Mouse (Mus musculus) bone marrow, adult 2 months (tissue): ENCODE data around the gene Syde1. TPM values are rescaled to one million over a fixed set of nuclear protein-coding genes. Genes with fewer than 3 reads are reported as not detected.
"Not testable (repeated sequence)": the region's sequence is repeated elsewhere in the genome, so short reads cannot be mapped to it uniquely, and the experiment has no call there.

ENCODE experiments used
- H3K27ac ChIP-seq: fragments of 200-500 bp; 2 replicates; pipeline ENCODE4 v1.5.1; 2012; ENCODE audit warnings: low read depth, mild to moderate bottlenecking, control low read depth, inconsistent platforms, low read length; ENCODE audit not compliant: control insufficient read depth, poor library complexity, insufficient read depth
- H3K4me1 ChIP-seq: fragments of 200-500 bp; 2 replicates; pipeline ENCODE4 v1.6.1; 2011; ENCODE audit warnings: low read length; ENCODE audit not compliant: control insufficient read depth, insufficient read depth
- H3K4me3 ChIP-seq: fragments of 200-500 bp; replicated peaks from 2 replicates; pipeline ENCODE3; 2011; ENCODE audit warnings: mild to moderate bottlenecking, low read depth, low read length, control low read depth; ENCODE audit not compliant: control insufficient read depth
- CTCF ChIP-seq: fragments of 200-500 bp; IDR thresholded peaks from 2 replicates; pipeline ENCODE4 v1.5.1; 2011; ENCODE audit warnings: low read length, control low read depth; ENCODE audit not compliant: control insufficient read depth, insufficient read depth
- POLR2A ChIP-seq: fragments of 200-500 bp; IDR thresholded peaks from 2 replicates; pipeline ENCODE4 v1.6.1; 2011; ENCODE audit warnings: low read depth, mild to moderate bottlenecking, control low read depth, low read length, borderline replicate concordance; ENCODE audit not compliant: control insufficient read depth
- WGBS: fragments of 180-500 bp; shearing (Covaris S2); methylation state at CpG from one replicate; pipeline ENCODE4 v1.1.7; 2018; 5-methylcytosine and 5-hydroxymethylcytosine counted together
- polyA plus RNA-seq: library from polyadenylated mRNA; stranded (reverse); fragments of >200 nt; gene quantifications from 2 replicates; pipeline ENCODE4 v1.2.4, GENCODE M21; 2011; ENCODE audit warnings: low replicate concordance; ENCODE audit not compliant: missing spikeins, insufficient read depth, insufficient read length

The Syde1 gene
- polyA plus RNA-seq: 3.6 and 5.5 TPM in 2 replicates

DNA sequence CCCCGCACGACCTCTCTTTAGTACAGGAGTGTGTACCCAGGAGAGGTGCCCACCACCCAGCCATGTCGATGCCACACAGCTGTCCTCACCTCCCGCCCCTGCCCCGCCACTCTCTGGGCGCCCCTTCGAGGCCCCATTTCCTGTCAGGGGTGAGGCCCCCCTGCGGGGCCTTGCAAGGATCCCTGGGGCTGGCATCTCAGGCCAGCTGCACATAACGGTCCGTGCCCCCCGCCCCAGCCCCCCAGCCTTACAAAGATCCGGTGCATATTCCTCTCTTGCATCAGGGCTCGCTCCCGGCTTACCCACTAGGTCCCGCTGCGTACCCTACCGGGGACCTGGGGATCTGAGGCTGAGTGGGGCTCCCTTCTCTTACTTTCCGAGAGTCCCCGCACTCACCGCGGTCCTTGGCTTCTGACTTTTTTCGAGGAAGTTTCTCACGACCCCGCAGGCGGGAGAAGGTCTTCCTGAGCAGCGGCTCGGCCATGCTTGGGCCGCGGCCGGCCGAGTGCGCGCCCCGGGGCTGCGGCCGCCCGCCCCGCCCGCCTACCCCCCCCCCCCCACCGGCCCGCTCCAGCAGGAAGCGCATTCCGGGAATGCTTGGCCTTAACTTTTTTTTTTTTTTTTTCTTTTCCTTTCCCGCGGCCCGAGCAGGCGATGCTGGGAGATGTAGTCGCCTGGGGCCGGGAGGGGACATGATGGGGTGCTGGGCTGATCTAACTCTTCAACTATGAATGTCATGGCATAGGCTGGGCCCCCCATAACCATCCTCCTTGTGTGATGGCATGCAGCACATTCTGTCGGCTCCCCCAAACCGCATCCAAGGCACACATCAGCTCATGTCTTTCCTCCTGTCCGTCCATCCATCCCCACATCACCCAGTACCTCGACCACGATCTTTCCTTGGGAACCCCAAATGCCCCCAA lies at the start of gene Syde1:
TSS of gene Syde1 (minus strand) at position 559 of the 923 bp plus-strand sequence.
- 4% methylated on average over 52 of the region's 54 CpGs for WGBS
- Histone ChIP-seq H3K4me1 (no peaks in the 10 kb centered on the region), H3K4me3 (peak within 1 kb of the TSS; percentile 33), H3K27ac (peak within 1 kb of the TSS; percentile 71)
- TF ChIP-seq POLR2A (peak; percentile 37; the same call in 1 of the 2 replicates), CTCF (no peak)

DNA sequence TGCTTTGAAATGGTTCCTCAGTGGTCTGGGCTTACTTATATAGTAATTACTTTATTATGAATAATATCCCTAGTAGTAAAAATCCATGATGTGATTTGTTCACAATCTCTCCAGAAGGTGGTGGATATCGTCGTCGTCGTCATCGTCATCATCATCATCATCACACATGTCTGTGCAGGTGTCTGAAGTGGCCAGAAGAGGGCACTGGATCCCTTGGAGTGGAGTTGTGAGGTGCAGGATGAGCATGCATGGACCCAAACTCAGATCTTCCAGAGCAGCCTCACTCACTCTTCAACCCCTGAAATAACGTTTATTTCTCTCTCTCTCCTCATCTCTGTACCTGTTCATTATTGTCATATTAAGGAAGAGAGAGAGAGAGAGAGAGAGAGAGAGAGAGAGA lies 40.5 kb upstream of the Syde1 start:
- WGBS: 13% methylated on average over 6 of the region's 6 CpGs
- Histone ChIP-seq H3K4me3 (no peak overlapping the region), H3K4me1 (no peaks in the 10 kb centered on the region), H3K27ac (no peak overlapping the region)
- TF ChIP-seq CTCF: peak; percentile 21; the same call in 1 of the 2 replicates
- TF ChIP-seq POLR2A: no peak

DNA sequence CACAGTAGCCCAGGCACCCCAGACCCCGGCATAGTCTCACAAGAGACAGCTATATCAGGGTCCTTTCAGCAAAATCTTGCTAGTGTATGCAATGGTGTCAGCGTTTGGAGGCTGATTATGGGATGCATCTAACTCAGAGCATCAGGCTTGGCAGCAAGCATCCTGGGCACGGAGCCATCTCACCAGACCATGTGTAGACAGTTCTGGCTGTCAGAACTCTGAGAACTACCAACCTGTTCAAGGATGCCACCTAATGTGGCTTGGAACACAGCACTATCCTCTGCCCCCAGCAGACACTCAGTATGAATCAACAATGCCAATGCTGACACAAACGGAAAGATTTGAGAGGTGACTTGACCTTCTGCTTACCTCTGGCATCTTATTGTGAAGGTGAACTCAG lies 38.4 kb upstream of the Syde1 start:
- no peak overlapping the region for H3K27ac ChIP-seq
- H3K4me1 ChIP-seq: no peaks in the 10 kb centered on the region
- 74% methylated on average over 4 of the region's 4 CpGs for WGBS
- TF ChIP-seq CTCF: no peak
- no peak overlapping the region for H3K4me3 ChIP-seq

DNA sequence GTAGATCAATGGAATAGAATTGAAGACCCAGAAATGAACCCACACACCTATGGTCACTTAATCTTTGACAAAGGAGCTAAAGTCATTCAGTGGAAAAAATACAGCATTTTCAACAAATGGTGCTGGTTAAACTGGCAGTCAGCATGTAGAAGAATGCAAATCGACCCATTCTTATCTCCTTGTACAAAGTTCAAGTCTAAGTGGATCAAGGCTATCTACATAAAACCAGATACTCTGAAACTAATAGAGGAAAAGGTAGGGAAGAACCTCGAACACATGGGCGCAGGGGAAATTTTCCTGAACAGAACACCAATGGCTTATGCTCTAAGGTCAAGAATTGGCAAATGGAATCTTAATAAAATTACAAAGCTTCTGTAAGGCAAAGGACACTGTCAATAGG lies 31.4 kb upstream of the Syde1 start:
- H3K4me1 ChIP-seq, H3K4me3 ChIP-seq, H3K27ac ChIP-seq: not testable (repeated sequence)
- WGBS: 72% methylated on average over 3 of the region's 3 CpGs

DNA sequence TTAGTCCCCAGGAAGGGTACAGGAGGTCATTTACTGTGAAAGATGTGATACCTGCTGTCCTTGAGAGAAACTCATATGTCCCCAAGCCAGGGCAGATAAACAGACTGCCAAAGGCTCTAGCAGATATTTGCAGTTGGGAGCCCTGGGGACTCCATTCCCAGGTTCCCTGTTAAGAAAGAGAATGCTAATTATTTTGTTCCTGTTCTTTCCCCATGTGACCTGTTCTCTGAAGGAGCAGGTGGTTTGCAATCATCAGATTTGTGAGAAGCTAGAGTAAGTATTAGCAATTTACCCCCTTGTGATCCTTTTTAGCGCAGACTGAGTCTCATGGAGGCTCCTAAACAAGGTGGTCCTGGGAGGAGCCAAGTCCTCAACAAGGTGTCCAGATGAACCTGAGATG lies 26.2 kb upstream of the Syde1 start, which contains the start of gene Olfr1357:
TSS of gene Olfr1357 (minus strand) at position 101 of the 400 bp plus-strand sequence.
- H3K27ac ChIP-seq: no peak within 1 kb of the TSS
- TF ChIP-seq CTCF (no peak), POLR2A (no peak)
- H3K4me3 ChIP-seq: no peak within 1 kb of the TSS
- WGBS: 77% methylated on average over 1 of the region's 1 CpGs
- no peaks in the 10 kb centered on the region for H3K4me1 ChIP-seq

DNA sequence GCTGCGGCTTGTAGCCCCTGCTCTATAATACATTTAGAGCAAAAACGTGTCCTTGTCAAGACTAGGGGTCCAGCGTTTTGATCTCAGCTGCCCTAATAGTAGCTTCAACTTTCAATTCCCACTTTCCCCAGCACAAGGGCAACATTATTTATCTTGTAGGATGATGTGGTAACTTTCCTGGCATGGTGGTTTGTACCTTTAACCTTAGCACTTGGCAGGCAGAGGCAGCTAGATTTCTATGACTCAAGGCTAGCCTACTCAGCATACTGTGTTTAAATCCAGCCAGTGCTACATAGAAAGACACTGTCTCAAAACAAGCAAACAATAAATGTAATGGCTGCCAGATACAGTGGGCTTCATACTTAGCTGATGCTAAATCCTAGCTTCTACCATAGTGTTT lies 15.8 kb upstream of the Syde1 start:
- Histone ChIP-seq H3K4me3 (no peak overlapping the region), H3K4me1 (no peaks in the 10 kb centered on the region), H3K27ac (no peak overlapping the region)
- no peak for TF ChIP-seq POLR2A
- no peak for TF ChIP-seq CTCF
- 82% methylated on average over 3 of the region's 3 CpGs for WGBS

DNA sequence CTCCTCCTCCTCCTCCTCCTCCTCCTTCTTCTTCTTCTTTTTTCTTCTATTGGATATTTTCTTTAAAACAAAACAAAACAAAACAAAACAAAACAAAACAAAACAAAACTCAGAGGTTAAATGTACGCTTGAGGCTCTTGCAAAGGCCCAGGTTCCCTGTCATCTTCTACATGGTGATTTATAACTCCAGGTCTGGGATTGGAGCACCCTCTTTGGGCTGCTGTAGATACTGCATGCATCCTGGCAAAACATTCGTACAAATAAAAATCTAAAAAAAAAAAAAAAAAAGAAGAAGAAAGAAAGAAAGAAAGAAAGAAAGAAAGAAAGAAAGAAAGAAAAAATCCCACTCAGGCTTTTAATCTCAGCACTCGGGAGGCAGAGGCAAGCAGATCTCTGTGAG lies 13.3 kb upstream of the Syde1 start:
- 24% methylated on average over 3 of the region's 3 CpGs for WGBS
- no peak for TF ChIP-seq CTCF
- no peak for TF ChIP-seq POLR2A
- Histone ChIP-seq H3K4me1 (no peaks in the 10 kb centered on the region), H3K27ac (no peak overlapping the region), H3K4me3 (no peak overlapping the region)

DNA sequence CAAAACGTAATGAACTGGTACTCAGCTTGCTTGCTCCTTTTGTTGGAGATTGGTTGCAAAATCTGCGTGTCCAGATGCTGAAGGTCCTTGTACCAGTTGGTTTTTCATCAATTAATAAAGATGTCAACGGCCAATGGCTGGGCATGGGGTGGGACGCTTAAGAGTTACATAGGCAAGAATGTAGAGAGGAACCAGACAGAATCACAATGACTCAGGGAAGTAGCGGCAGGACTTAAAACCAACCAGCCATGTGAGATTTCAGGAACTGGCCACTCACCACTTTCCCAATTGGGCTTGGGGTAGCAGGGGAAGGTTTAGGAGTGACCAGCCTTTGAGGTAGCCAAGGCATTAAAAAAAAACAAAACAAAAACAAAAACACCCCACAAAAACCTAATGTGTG lies 8.1 kb upstream of the Syde1 start:
- TF ChIP-seq CTCF (no peak), POLR2A (no peak)
- Histone ChIP-seq H3K4me3 (no peak overlapping the region), H3K4me1 (no peaks in the 10 kb centered on the region), H3K27ac (no peak overlapping the region)
- WGBS: 67% methylated on average over 5 of the region's 5 CpGs

DNA sequence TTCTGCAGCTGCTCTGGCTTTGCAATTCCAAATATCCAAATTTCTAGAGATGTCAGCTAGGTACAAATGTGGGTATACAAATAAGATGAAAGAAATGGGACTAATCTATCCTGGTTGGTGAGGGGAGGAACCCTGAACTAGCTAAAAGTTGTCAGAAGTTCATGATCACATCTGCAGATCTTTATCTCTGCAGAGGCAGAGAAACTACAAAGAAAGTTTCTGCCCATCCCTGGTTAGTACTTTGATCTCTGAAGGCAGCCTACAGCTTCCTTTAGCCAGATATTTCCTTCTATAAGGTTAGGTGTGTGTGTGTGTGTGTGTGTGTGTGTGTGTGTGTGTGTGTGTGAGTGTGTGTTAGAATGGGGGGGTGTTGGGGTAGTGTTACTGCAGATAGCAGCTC lies 2.8 kb upstream of the Syde1 start:
- no peak overlapping the region for H3K27ac ChIP-seq
- TF ChIP-seq CTCF (no peak), POLR2A (no peak)
- H3K4me3 ChIP-seq: no peak overlapping the region
- H3K4me1 ChIP-seq: no peaks in the 10 kb centered on the region
